Mouse (Mus musculus) heart, embryonic 11.5 days (tissue): ENCODE results near the gene Slc12a8. TPM values are rescaled to one million over a fixed set of nuclear protein-coding genes. Genes with fewer than 3 reads are reported as not detected.
A peak's percentile ranks its signal among the peaks of the same experiment; 100 is the strongest.

ENCODE experiments used
- ATAC-seq: fragments of 200-750 bp; cut with Nextera tagmentation; replicated peaks from 2 replicates; pipeline ENCODE4 v1.8.0; 2017; ENCODE audit warnings: moderate library complexity; ENCODE audit not compliant: insufficient number of reproducible peaks, low FRiP score, low TSS enrichment
- H3K27ac ChIP-seq: fragments of 300-500 bp; sonication (generic); 2 replicates; pipeline ENCODE4 v1.5.1; 2014; ENCODE audit warnings: mild to moderate bottlenecking, low read depth, low read length
- H3K27me3 ChIP-seq: fragments of 300-500 bp; sonication (generic); 2 replicates; pipeline ENCODE4 v1.6.1; 2014; ENCODE audit warnings: mild to moderate bottlenecking, low read length, mixed read lengths; ENCODE audit not compliant: control insufficient read depth, insufficient read depth
- H3K36me3 ChIP-seq: fragments of 300-500 bp; sonication (generic); 2 replicates; pipeline ENCODE4 v1.6.1; 2014; ENCODE audit warnings: mild to moderate bottlenecking, low read length, moderate library complexity, mixed read lengths; ENCODE audit not compliant: control insufficient read depth, insufficient read depth
- H3K4me1 ChIP-seq: fragments of 300-500 bp; sonication (generic); 2 replicates; pipeline ENCODE4 v1.6.1; 2014; ENCODE audit warnings: low read length; ENCODE audit not compliant: control insufficient read depth, insufficient read depth
- H3K4me2 ChIP-seq: fragments of 300-500 bp; sonication (generic); 2 replicates; pipeline ENCODE4 v1.6.1; 2014; ENCODE audit warnings: mild to moderate bottlenecking, moderate library complexity
- H3K4me3 ChIP-seq: fragments of 300-500 bp; sonication (generic); 2 replicates; pipeline ENCODE4 v1.5.1; 2014; ENCODE audit warnings: low read depth, low read length
- H3K9ac ChIP-seq: fragments of 300-500 bp; sonication (generic); 2 replicates; pipeline ENCODE4 v1.6.1; 2014; ENCODE audit warnings: mild to moderate bottlenecking, low read depth, low read length, moderate library complexity
- H3K9me3 ChIP-seq: fragments of 300-500 bp; sonication (generic); replicated peaks from 2 replicates; pipeline ENCODE4 v1.6.1; 2016; ENCODE audit warnings: low read length; ENCODE audit not compliant: control insufficient read depth
- WGBS: fragments of 180-500 bp; shearing (Covaris S2); extraction: QIAGEN DNeasy Blood & Tissue Kit; methylation state at CpG from one replicate; pipeline ENCODE4 v1.1.7; 2014; ENCODE audit not compliant: insufficient replicate concordance; 5-methylcytosine and 5-hydroxymethylcytosine counted together
- polyA plus RNA-seq: library from polyadenylated mRNA; unstranded; fragments of >200 nt; fragmentation: Nextera tagmentation; extraction: Ambion mirVana; gene quantifications from 2 replicates; pipeline ENCODE4 v1.2.1, GENCODE M21; 2014

The Slc12a8 gene
- polyA plus RNA-seq, 1 experiment from 2014 or later = 2.0 TPM

DNA sequence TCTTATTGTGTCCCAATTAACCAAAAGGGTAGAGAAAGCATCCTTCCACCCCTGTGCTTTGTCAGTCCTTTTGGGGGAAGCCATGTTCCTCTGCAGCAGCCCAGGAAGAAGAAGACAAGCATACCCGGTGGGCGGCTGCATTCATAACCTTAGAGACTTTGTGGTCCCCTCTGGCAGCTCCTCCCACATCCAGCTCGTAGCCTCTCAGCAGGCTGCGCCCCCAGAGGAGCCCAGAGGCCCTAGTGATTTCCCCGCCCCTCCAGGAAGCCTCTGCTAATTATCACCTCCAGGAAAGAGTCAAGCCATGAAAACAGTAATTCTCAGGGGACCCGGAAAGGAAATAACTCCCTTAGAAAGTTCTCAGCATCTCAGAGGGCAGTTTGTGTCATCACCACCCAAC is 188.1 kb downstream of the Slc12a8 start:
- peak overlapping the region; percentile 1; the same call in 1 of the 2 replicates for H3K9ac ChIP-seq
- ATAC-seq = no peak
- no peaks in the 10 kb centered on the region for H3K9me3 ChIP-seq
- peaks cover 5% of the 10 kb centered on the region; the same call in 1 of the 2 replicates for H3K36me3 ChIP-seq
- peak overlapping the region; percentile 70 for H3K27ac ChIP-seq
- 10% methylated on average over 6 of the region's 6 CpGs for WGBS
- H3K4me3 ChIP-seq = no peak overlapping the region
- H3K27me3 ChIP-seq = no peaks in the 10 kb centered on the region
- H3K4me1 ChIP-seq = peaks cover 25% of the 10 kb centered on the region
- H3K4me2 ChIP-seq = peak overlapping the region; percentile 37

- no peak overlapping the region for H3K4me3 ChIP-seq
- peaks cover 32% of the 10 kb centered on the region for H3K4me1 ChIP-seq
- H3K27me3 ChIP-seq = no peaks in the 10 kb centered on the region
- no peak for ATAC-seq
- H3K9me3 ChIP-seq = no peaks in the 10 kb centered on the region
- H3K4me2 ChIP-seq = no peak overlapping the region
- WGBS = 88% methylated on average over 14 of the region's 14 CpGs
- H3K9ac ChIP-seq = no peak overlapping the region
- peaks cover 7% of the 10 kb centered on the region; the same call in 1 of the 2 replicates for H3K36me3 ChIP-seq
- no peak overlapping the region for H3K27ac ChIP-seq
These were observed 189.2 kb downstream of the Slc12a8 start for GRCm38 (mm10) chr16:33706111-33706890.

- no peak overlapping the region for H3K4me2 ChIP-seq
- no peak overlapping the region for H3K9ac ChIP-seq
- ATAC-seq = no peak
- H3K9me3 ChIP-seq = no peaks in the 10 kb centered on the region
- no peaks in the 10 kb centered on the region for H3K27me3 ChIP-seq
- H3K4me1 ChIP-seq = peaks cover 32% of the 10 kb centered on the region
- 92% methylated on average over 10 of the region's 10 CpGs for WGBS
- H3K27ac ChIP-seq = no peak overlapping the region
- H3K4me3 ChIP-seq = no peak overlapping the region
- H3K36me3 ChIP-seq = peaks cover 7% of the 10 kb centered on the region; the same call in 1 of the 2 replicates
These were observed 190.9 kb downstream of the Slc12a8 start for GRCm38 (mm10) chr16:33708031-33708430.

DNA sequence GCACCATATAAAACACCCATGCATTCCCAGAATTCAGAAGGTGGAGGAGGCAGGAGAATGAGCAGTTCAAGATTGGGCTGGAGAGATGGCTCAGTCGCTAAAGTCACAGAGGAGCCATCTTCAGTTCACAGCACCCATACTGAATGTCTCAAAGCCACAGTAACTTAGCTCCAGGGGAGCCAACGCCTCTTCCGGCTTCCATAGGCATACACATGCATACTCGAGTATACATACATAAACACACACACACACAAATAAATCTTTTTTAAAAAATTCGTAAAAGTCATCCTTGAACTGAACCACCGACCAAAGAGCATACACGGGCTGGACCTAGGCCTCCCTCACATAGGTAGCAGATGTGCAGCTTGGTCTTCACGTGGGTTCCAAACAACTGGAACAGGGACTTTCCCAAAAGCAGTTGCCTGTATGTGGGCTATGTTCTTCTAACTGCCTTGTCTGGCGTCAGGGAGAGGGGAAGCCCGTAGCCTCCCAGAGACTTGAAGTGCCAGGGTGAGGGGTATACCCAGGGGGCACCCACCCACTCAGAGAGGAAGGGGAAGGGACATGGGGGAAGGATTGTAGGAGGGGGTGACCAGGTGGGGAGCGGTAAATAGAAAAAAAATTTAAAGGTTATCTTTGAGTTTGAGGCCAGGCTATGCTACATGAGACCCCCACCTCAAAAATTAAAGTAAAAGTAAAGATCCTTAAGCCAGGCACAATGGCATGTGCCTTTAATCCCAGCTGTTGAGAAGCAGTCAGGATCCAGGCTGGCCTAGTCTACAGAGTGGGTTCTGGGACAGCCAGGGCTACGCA is 191.7 kb downstream of the Slc12a8 start:
- no peaks in the 10 kb centered on the region for H3K27me3 ChIP-seq
- no peaks in the 10 kb centered on the region for H3K9me3 ChIP-seq
- H3K4me3 ChIP-seq = no peak overlapping the region
- 89% methylated on average over 12 of the region's 12 CpGs for WGBS
- peaks cover 31% of the 10 kb centered on the region for H3K4me1 ChIP-seq
- no peak overlapping the region for H3K4me2 ChIP-seq
- ATAC-seq = no peak
- no peak overlapping the region for H3K9ac ChIP-seq
- H3K36me3 ChIP-seq = peaks cover 7% of the 10 kb centered on the region; the same call in 1 of the 2 replicates
- H3K27ac ChIP-seq = no peak overlapping the region

Other genes with a start within 250 kb of the Slc12a8 start
- gene Zfp148, start 136.5 kb upstream of the Slc12a8 start, polyA plus RNA-seq = 37.8 and 39.2 TPM in 2 replicates
- 31.3 and 37.2 TPM in 2 replicates for gene Heg1, start 167.0 kb downstream of the Slc12a8 start, polyA plus RNA-seq